27 mouse cellular contexts compared by ENCODE assay signal in the genomic region with DNA sequence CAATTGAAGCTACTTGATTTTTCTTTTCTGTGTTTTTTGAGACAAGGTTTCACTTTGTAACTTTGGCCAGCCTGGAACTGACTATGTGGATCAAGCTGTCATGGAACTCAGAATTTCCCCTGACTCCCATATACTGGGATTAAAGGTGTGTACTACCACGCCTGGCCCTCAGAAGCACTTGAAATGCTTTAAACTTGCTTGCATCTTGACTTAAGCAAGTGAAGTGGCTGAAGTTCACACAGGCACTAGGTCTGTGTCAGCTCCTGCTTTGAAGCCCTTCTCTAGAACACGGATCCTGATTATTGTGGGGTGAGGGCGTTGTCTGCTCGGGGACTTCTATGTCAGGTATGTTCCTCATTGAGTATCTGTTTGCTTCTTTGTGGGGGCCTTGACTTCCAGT. TPM values are rescaled to one million over a fixed set of nuclear protein-coding genes. Genes with fewer than 3 reads are reported as not detected.
A peak's percentile ranks its signal among the peaks of the same experiment; 100 is the strongest.
DNase-seq lines count a peak whose midpoint lies in the region; ATAC-seq and TF ChIP-seq lines count a peak whose summit lies in the region.
"Had no signal": no experiment of that assay in that cellular context is flagged by ENCODE, and none has a peak within 500 bp of the region (broad histone marks: within the 10 kb centered on the region; RNA-seq: fewer than 3 reads in every experiment).

No protein-coding gene starts in this region.

- H3K27ac ChIP-seq in ES-E14 (ENCODE audit: insufficient read depth, low read depth, low read length, poor library complexity, severe bottlenecking) = peak overlapping the region; percentile 98; the same call in 1 of the 2 replicates
- no peak overlapping the region for H3K27ac ChIP-seq in hindbrain, embryonic 12.5 days
- H3K27ac ChIP-seq: embryonic facial prominence, embryonic 15.5 days; forebrain, embryonic 15.5 days; layer of hippocampus, adult 2 months; limb, embryonic 13.5 days; liver, embryonic 12.5 days; midbrain, embryonic 10.5 days; neural tube, embryonic 13.5 days had no signal

- no peaks in the 10 kb centered on the region for H3K9me3 ChIP-seq in ES-E14 (ENCODE audit: control insufficient read depth, insufficient read depth, low read depth, low read length)
- no peaks in the 10 kb centered on the region for H3K9me3 ChIP-seq in hindbrain, embryonic 12.5 days (replicated peaks)
- H3K9me3 ChIP-seq: embryonic facial prominence, embryonic 15.5 days; forebrain, embryonic 15.5 days; G1E; limb, embryonic 13.5 days; liver, embryonic 12.5 days; midbrain, embryonic 10.5 days; neural tube, embryonic 13.5 days had no signal

- H3K4me3 ChIP-seq in ES-E14 (ENCODE audit: insufficient read depth in 1 of 2, low read depth in 1 of 2, low read length in 2 of 2, poor library complexity in 1 of 2, severe bottlenecking in 1 of 2) = peak overlapping the region in 1 of 2 experiments; percentile 19; a peak in 1 of 4 replicates
- no peak overlapping the region for H3K4me3 ChIP-seq in hindbrain, embryonic 12.5 days
- H3K4me3 ChIP-seq: embryonic facial prominence, embryonic 15.5 days; forebrain, embryonic 15.5 days; layer of hippocampus, adult 2 months; limb, embryonic 13.5 days; liver, embryonic 12.5 days; midbrain, embryonic 10.5 days; myocyte; neural tube, embryonic 13.5 days had no signal

- ATAC-seq in hindbrain, embryonic 12.5 days (ENCODE audit: low FRiP score) = no peak
- ATAC-seq: forebrain, embryonic 15.5 days; hindbrain, embryonic 16.5 days; intestine, embryonic 16.5 days; liver, embryonic 12.5 days; midbrain, embryonic 16.5 days; Patski had no signal

- no peak overlapping the region for H3K4me2 ChIP-seq in hindbrain, embryonic 12.5 days (replicated peaks)
- H3K4me2 ChIP-seq: embryonic facial prominence, embryonic 15.5 days; forebrain, embryonic 15.5 days; heart, embryonic 11.5 days; limb, embryonic 13.5 days; liver, embryonic 12.5 days; neural tube, embryonic 13.5 days had no signal

- H3K9ac ChIP-seq in ES-E14 (ENCODE audit: insufficient read depth, low read depth, low read length, poor library complexity, severe bottlenecking) = peak overlapping the region; percentile 53
- H3K9ac ChIP-seq in hindbrain, embryonic 12.5 days = no peak overlapping the region
- H3K9ac ChIP-seq: embryonic facial prominence, embryonic 15.5 days; forebrain, embryonic 15.5 days; limb, embryonic 13.5 days; liver, embryonic 12.5 days; neural tube, embryonic 13.5 days had no signal

- H3K36me3 ChIP-seq in ES-E14 (ENCODE audit: control insufficient read depth, insufficient read depth, low read length, poor library complexity, severe bottlenecking) = no peaks in the 10 kb centered on the region
- no peaks in the 10 kb centered on the region for H3K36me3 ChIP-seq in hindbrain, embryonic 12.5 days
- H3K36me3 ChIP-seq: embryonic facial prominence, embryonic 15.5 days; forebrain, embryonic 15.5 days; G1E; limb, embryonic 13.5 days; liver, embryonic 12.5 days; midbrain, embryonic 10.5 days; neural tube, embryonic 13.5 days had no signal

- H3K4me1 ChIP-seq in ES-E14 (ENCODE audit: control insufficient read depth in 2 of 2, insufficient read depth in 2 of 2, low read length in 2 of 2, poor library complexity in 1 of 2) = peaks cover 23% of the 10 kb centered on the region in 2 experiments
- peaks cover 8% of the 10 kb centered on the region for H3K4me1 ChIP-seq in hindbrain, embryonic 12.5 days
- H3K4me1 ChIP-seq: embryonic facial prominence, embryonic 15.5 days had no signal

- 0 out of 2 replicates have a peak, but pooled peaks cover 3% of the 10 kb centered on the region for H3K27me3 ChIP-seq in hindbrain, embryonic 12.5 days
- H3K27me3 ChIP-seq: embryonic facial prominence, embryonic 15.5 days; forebrain, embryonic 15.5 days; limb, embryonic 13.5 days; Patski had no signal

- in situ Hi-C loops in ES-E14 (cut with MboI; ENCODE audit: low sequenced_read_pairs in 2 of 2, unreplicated experiment in 2 of 2) = no loop called here

- peak; percentile 42 for DNase-seq in thymus, postnatal 14 days
- no peak for DNase-seq in thymus, postnatal 4 days
- no peak for DNase-seq in ES-E14 (ENCODE audit: low read depth, low spot score)
- DNase-seq in lung, postnatal 25 days (ENCODE audit: low spot score) = peak; percentile 78
- DNase-seq in right cerebral cortex, postnatal 10 days (ENCODE audit: low spot score in 2 of 2) = no peak
- DNase-seq in right cerebral cortex, postnatal 4 days = no peak
- DNase-seq: adrenal gland, postnatal 36 days; cerebellum, adult 11 months; cerebellum, adult 9-11 months; heart, adult 11 months; kidney, postnatal 25 days; retina, postnatal 1 day had no signal

- WGBS in hindbrain, embryonic 12.5 days = 89% methylated on average over 4 of the region's 4 CpGs

TF ChIP-seq in ES-E14, 5 proteins besides CTCF, POLR2A, EP300 and RAD21:
- no peak for TF ChIP-seq ZC3H11A (IDR thresholded peaks at IDR 0.05; ENCODE audit: borderline replicate concordance, low read depth, low read length)
- no peak for TF ChIP-seq ZNF384 (IDR thresholded peaks at IDR 0.05; ENCODE audit: low read depth, low read length)
- TF ChIP-seq HCFC1 (IDR thresholded peaks at IDR 0.05; ENCODE audit: borderline replicate concordance, insufficient read depth, low read length) = no peak
- no peak for TF ChIP-seq MAFK (IDR thresholded peaks at IDR 0.05; ENCODE audit: insufficient read depth, low read depth, low read length)
- TF ChIP-seq CHD2 (IDR thresholded peaks at IDR 0.05; ENCODE audit: low read depth, low read length) = no peak

RNA-seq across cellular contexts. Expression of a gene that starts 30.5 kb away (rescaled TPM):
- 21.2 and 26.0 TPM in 2 replicates for total RNA-seq in ES-E14 (2012; rRNA removed)
- 5.4 and 7.7 TPM in 2 replicates for polyA plus RNA-seq in hindbrain, embryonic 12.5 days (2016; fragmentation: Nextera tagmentation; extraction: Ambion mirVana)

Comparison
In these comparisons a context has a peak if more than half of its experiments do, and no peak if none do; other contexts are left out.
1. DNase-seq: peak in thymus, postnatal 14 days (single experiment) and lung, postnatal 25 days (single experiment); none in thymus, postnatal 4 days (single experiment), ES-E14 (single experiment), right cerebral cortex, postnatal 10 days (0 of 2) and right cerebral cortex, postnatal 4 days (single experiment).